Mouse (Mus musculus): Measurements from ENCODE around the gene Snx25. TPM values are rescaled to one million over a fixed set of nuclear protein-coding genes. Genes with fewer than 3 reads are reported as not detected.

Gene Snx25
- 10.2 and 13.8 TPM in 2 replicates for polyA plus RNA-seq (2012; rRNA removed)
- 10.5 and 13.5 TPM in 2 replicates for polyA plus RNA-seq (2014; fragmentation: Nextera tagmentation; extraction: Ambion mirVana)

DNA sequence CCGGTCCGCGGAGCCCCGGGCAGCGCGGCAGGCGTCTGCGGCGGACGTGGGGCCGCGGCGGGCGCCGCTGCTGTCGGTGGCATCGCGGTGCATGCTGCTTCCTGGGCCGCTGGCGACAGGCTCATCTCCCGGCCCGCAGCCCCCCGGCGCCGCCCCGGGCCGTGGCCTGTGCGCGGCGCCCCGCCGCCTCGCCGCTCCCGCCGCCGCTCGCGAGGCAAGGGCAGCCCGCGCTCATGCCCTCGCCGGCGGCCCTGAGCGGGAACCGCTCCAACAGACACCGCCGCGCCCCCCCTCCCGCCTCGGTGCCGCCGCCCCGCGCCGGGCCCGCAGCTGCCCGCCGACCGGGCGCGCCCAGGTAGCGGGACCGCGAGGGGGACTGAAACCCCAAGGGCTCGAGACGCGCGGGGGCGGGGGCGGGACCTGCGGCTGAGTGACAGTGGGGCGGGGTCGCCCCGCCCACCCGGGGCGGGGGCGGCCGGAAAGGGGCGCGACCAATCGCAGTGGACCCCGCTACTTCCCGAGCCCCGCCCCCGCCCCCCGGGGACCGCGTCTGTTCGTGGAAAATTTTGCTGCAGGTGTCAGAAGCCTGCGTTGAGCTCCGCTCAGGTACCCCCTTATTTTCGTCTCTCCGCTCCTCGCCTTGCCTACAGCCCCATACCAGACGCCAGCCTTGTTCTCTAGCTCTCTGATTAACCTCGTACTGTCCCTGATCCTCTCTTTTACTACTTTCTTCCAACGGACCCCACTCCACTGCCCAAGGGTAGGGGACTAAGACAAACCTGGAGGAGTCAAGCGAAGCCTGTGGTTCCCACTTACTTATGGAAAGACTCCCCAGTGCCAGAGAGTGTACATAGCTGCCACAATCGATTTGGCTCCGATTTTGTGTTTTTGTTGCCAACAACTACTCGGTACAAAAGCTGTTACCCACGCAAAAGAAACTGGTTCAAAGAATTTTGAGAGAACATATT lies at the start of gene Snx25:
Gene Snx25 (minus strand): TSS at position 96 of the 968 bp plus-strand sequence.
- Histone ChIP-seq H3K36me3 (ENCODE audit: control insufficient read depth, insufficient read depth, low read length) (no peaks in the 10 kb centered on the region; the same call in 1 of the 2 replicates), H3K4me1 (ENCODE audit: control insufficient read depth, insufficient read depth, low read length) (peaks cover 3% of the 10 kb centered on the region; the same call in 1 of the 2 replicates), H3K4me3 (replicated peaks; ENCODE audit: low read length) (peak within 1 kb of the TSS; percentile 80), H3K27ac (replicated peaks; ENCODE audit: low read depth, low read length) (no peak within 1 kb of the TSS), H3K9ac (ENCODE audit: low read depth, low read length, severe bottlenecking) (peak within 1 kb of the TSS; percentile 77), H3K4me2 (replicated peaks; ENCODE audit: low read depth, low read length, severe bottlenecking) (peak within 1 kb of the TSS; percentile 84), H3K27me3 (ENCODE audit: control insufficient read depth, insufficient read depth, low read length) (no peaks in the 10 kb centered on the region), H3K9me3 (ENCODE audit: control insufficient read depth, low read length) (no peaks in the 10 kb centered on the region)
- DNase-seq (ENCODE audit: low spot score), result peak; percentile 81
- WGBS, result 8% methylated on average over 42 of the region's 103 CpGs
- no peak for TF ChIP-seq POLR2A (IDR thresholded peaks at IDR 0.05; ENCODE audit: borderline replicate concordance, extremely low read depth, insufficient read depth, insufficient read length)
- peak; percentile 87 for ATAC-seq (ENCODE audit: low FRiP score, low read depth)

GRCm38 (mm10) chr8:46197673-46198072 lies 45.7 kb upstream of the Snx25 start:
- no peaks in the 10 kb centered on the region for H3K27me3 ChIP-seq (ENCODE audit: control insufficient read depth, insufficient read depth, low read length)
- H3K36me3 ChIP-seq (ENCODE audit: control insufficient read depth, insufficient read depth, low read length), result peaks cover 27% of the 10 kb centered on the region
- H3K4me2 ChIP-seq (replicated peaks; ENCODE audit: low read depth, low read length, severe bottlenecking), result no peak overlapping the region
- no peak overlapping the region for H3K9ac ChIP-seq (ENCODE audit: low read depth, low read length, severe bottlenecking)
- 85% methylated on average over 5 of the region's 5 CpGs for WGBS
- H3K27ac ChIP-seq (replicated peaks; ENCODE audit: low read depth, low read length), result no peak overlapping the region
- DNase-seq (ENCODE audit: low spot score) (no peak), ATAC-seq (ENCODE audit: low FRiP score, low read depth) (no peak)
- no peaks in the 10 kb centered on the region for H3K9me3 ChIP-seq (ENCODE audit: control insufficient read depth, low read length)
- no peaks in the 10 kb centered on the region for H3K4me1 ChIP-seq (ENCODE audit: control insufficient read depth, insufficient read depth, low read length)
- no peak overlapping the region for H3K4me3 ChIP-seq (replicated peaks; ENCODE audit: low read length)
- TF ChIP-seq POLR2A (IDR thresholded peaks at IDR 0.05; ENCODE audit: borderline replicate concordance, extremely low read depth, insufficient read depth, insufficient read length), result no peak

DNA sequence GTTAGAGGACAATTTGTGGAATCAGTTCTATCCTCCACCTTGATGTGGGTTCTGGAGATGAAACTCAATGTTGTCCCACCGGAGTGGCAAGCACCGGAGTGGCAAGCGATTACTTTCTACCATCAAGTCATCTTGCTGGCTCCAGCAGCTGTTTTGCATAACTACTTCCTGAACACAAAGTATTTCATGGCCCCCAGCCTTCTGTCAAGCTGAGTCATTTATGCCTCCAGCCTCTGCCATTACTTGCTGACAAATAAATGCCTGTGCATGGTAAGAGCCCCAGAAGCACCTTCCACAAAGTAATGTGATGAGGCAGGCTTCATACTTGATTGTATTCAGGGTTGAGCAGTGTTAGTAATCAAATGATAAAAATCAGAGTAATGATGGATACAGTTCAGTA lies 44.9 kb upstream of the Snx25 start:
- Histone ChIP-seq H3K27me3 (ENCODE audit: control insufficient read depth, insufficient read depth, low read length) (no peaks in the 10 kb centered on the region), H3K4me1 (ENCODE audit: control insufficient read depth, insufficient read depth, low read length) (no peaks in the 10 kb centered on the region), H3K9ac (ENCODE audit: low read depth, low read length, severe bottlenecking) (no peak overlapping the region), H3K27ac (replicated peaks; ENCODE audit: low read depth, low read length) (no peak overlapping the region), H3K36me3 (ENCODE audit: control insufficient read depth, insufficient read depth, low read length) (peaks cover 27% of the 10 kb centered on the region), H3K4me2 (replicated peaks; ENCODE audit: low read depth, low read length, severe bottlenecking) (no peak overlapping the region), H3K9me3 (ENCODE audit: control insufficient read depth, low read length) (no peaks in the 10 kb centered on the region), H3K4me3 (replicated peaks; ENCODE audit: low read length) (no peak overlapping the region)
- no peak for DNase-seq (ENCODE audit: low spot score)
- no peak for TF ChIP-seq POLR2A (IDR thresholded peaks at IDR 0.05; ENCODE audit: borderline replicate concordance, extremely low read depth, insufficient read depth, insufficient read length)
- 58% methylated on average over 3 of the region's 3 CpGs for WGBS
- ATAC-seq (ENCODE audit: low FRiP score, low read depth), result no peak

- Histone ChIP-seq H3K36me3 (ENCODE audit: control insufficient read depth, insufficient read depth, low read length) (peaks cover 24% of the 10 kb centered on the region), H3K27ac (replicated peaks; ENCODE audit: low read depth, low read length) (no peak overlapping the region), H3K9ac (ENCODE audit: low read depth, low read length, severe bottlenecking) (no peak overlapping the region), H3K27me3 (ENCODE audit: control insufficient read depth, insufficient read depth, low read length) (no peaks in the 10 kb centered on the region), H3K9me3 (ENCODE audit: control insufficient read depth, low read length) (no peaks in the 10 kb centered on the region), H3K4me2 (replicated peaks; ENCODE audit: low read depth, low read length, severe bottlenecking) (no peak overlapping the region), H3K4me3 (replicated peaks; ENCODE audit: low read length) (no peak overlapping the region), H3K4me1 (ENCODE audit: control insufficient read depth, insufficient read depth, low read length) (no peaks in the 10 kb centered on the region)
- 76% methylated on average over 8 of the region's 8 CpGs for WGBS
- no peak for ATAC-seq (ENCODE audit: low FRiP score, low read depth)
- no peak for TF ChIP-seq POLR2A (IDR thresholded peaks at IDR 0.05; ENCODE audit: borderline replicate concordance, extremely low read depth, insufficient read depth, insufficient read length)
- DNase-seq (ENCODE audit: low spot score), result no peak
Measured at GRCm38 (mm10) chr8:46193100-46193499, 41.1 kb upstream of the Snx25 start.

GRCm38 (mm10) chr8:46185361-46185760 lies 33.4 kb upstream of the Snx25 start:
- no peak for ATAC-seq (ENCODE audit: low FRiP score, low read depth)
- H3K4me1 ChIP-seq (ENCODE audit: control insufficient read depth, insufficient read depth, low read length), result no peaks in the 10 kb centered on the region
- H3K4me2 ChIP-seq (replicated peaks; ENCODE audit: low read depth, low read length, severe bottlenecking), result no peak overlapping the region
- no peak for TF ChIP-seq POLR2A (IDR thresholded peaks at IDR 0.05; ENCODE audit: borderline replicate concordance, extremely low read depth, insufficient read depth, insufficient read length)
- no peak overlapping the region for H3K4me3 ChIP-seq (replicated peaks; ENCODE audit: low read length)
- peak; percentile 60 for DNase-seq (ENCODE audit: low spot score)
- H3K36me3 ChIP-seq (ENCODE audit: control insufficient read depth, insufficient read depth, low read length), result peaks cover 10% of the 10 kb centered on the region
- no peak overlapping the region for H3K27ac ChIP-seq (replicated peaks; ENCODE audit: low read depth, low read length)
- H3K9me3 ChIP-seq (ENCODE audit: control insufficient read depth, low read length), result no peaks in the 10 kb centered on the region
- H3K27me3 ChIP-seq (ENCODE audit: control insufficient read depth, insufficient read depth, low read length), result no peaks in the 10 kb centered on the region
- 8% methylated on average over 2 of the region's 2 CpGs for WGBS
- H3K9ac ChIP-seq (ENCODE audit: low read depth, low read length, severe bottlenecking), result no peak overlapping the region
